Mouse (Mus musculus) CH12.LX (cell line): Measurements from ENCODE around the gene Tanc2.

Experiments used
- CTCF ChIP-seq, 2 experiments: IDR thresholded peaks in 1 of 2; conservative IDR thresholded peaks in 1 of 2; 2 replicates each; pipeline ENCODE4 v1.5.1; 2011 to 2012; ENCODE audit warnings: low read depth in 2 of 2, low read length in 2 of 2, improper control_type of control experiment in 1 of 2, inconsistent platforms in 1 of 2, mild to moderate bottlenecking in 1 of 2, moderate library complexity in 1 of 2
- EP300 ChIP-seq: IDR thresholded peaks from 2 replicates; pipeline ENCODE4 v1.6.1; 2011; ENCODE audit warnings: low read length, improper control_type of control experiment
- MXI1 ChIP-seq: IDR thresholded peaks from 2 replicates; pipeline ENCODE4 v1.6.1; 2011; ENCODE audit warnings: mild to moderate bottlenecking, low read depth, low read length, improper control_type of control experiment
- POLR2A ChIP-seq: IDR thresholded peaks from 2 replicates; pipeline ENCODE4 v1.6.1; 2011; ENCODE audit warnings: low read depth, mild to moderate bottlenecking, improper control_type of control experiment, low read length

GRCm38 (mm10) chr11:105933746-105934145, 344.0 kb downstream of the Tanc2 start:
- TF ChIP-seq CTCF (conservative IDR thresholded peaks at IDR 0.05 in 1 of 2, IDR thresholded peaks at IDR 0.05 in 1 of 2; ENCODE audit: low read depth in 2 of 2, low read length in 2 of 2) (no peak), MXI1 (no peak), EP300 (no peak), POLR2A (no peak)
